Mouse (Mus musculus) hindbrain, embryonic 14.5 days (tissue): ENCODE results near the gene Cd247. TPM values are rescaled to one million over a fixed set of nuclear protein-coding genes. Genes with fewer than 3 reads are reported as not detected.
A peak's percentile ranks its signal among the peaks of the same experiment; 100 is the strongest.

ENCODE experiments used
- ATAC-seq: fragments of 200-750 bp; cut with Nextera tagmentation; 2 replicates; pipeline ENCODE4 v1.8.0; 2017; ENCODE audit warnings: moderate number of reproducible peaks, mild to moderate bottlenecking, moderate TSS enrichment, moderate library complexity; ENCODE audit not compliant: low FRiP score
- DNase-seq: peaks from one replicate; pipeline ENCODE4 v3.0.0-alpha.2; 2015; ENCODE audit warnings: low spot score
- H3K27ac ChIP-seq: fragments of 300-500 bp; sonication (generic); 2 replicates; pipeline ENCODE4 v1.5.1; 2014; ENCODE audit warnings: mild to moderate bottlenecking, moderate library complexity
- H3K27me3 ChIP-seq: fragments of 300-500 bp; sonication (generic); 2 replicates; pipeline ENCODE4 v1.6.1; 2014; ENCODE audit warnings: mild to moderate bottlenecking, low read length, mixed read lengths; ENCODE audit not compliant: control insufficient read depth, insufficient read depth
- H3K36me3 ChIP-seq: fragments of 300-500 bp; sonication (generic); replicated peaks from 2 replicates; pipeline ENCODE4 v1.6.1; 2014; ENCODE audit not compliant: control insufficient read depth, insufficient read depth
- H3K4me1 ChIP-seq: fragments of 300-500 bp; sonication (generic); replicated peaks from 2 replicates; pipeline ENCODE4 v1.6.1; 2014; ENCODE audit warnings: antibody characterized with exemption, low read length, mixed read lengths; ENCODE audit not compliant: control insufficient read depth, insufficient read depth
- H3K4me2 ChIP-seq: fragments of 300-500 bp; sonication (generic); replicated peaks from 2 replicates; pipeline ENCODE4 v1.6.1; 2014; ENCODE audit warnings: mild to moderate bottlenecking, moderate library complexity
- H3K4me3 ChIP-seq: fragments of 300-500 bp; sonication (generic); replicated peaks from 2 replicates; pipeline ENCODE4 v1.5.1; 2014; ENCODE audit warnings: mild to moderate bottlenecking, low read length
- H3K9ac ChIP-seq: fragments of 300-500 bp; sonication (generic); 2 replicates; pipeline ENCODE4 v1.6.1; 2014
- H3K9me3 ChIP-seq: fragments of 300-500 bp; sonication (generic); 2 replicates; pipeline ENCODE4 v1.6.1; 2016; ENCODE audit warnings: low read length; ENCODE audit not compliant: control insufficient read depth
- WGBS: fragments of 180-500 bp; shearing (Covaris S2); extraction: QIAGEN DNeasy Blood & Tissue Kit; methylation state at CpG from one replicate; pipeline ENCODE4 v1.1.7; 2014; 5-methylcytosine and 5-hydroxymethylcytosine counted together
- polyA plus RNA-seq: library from polyadenylated mRNA; unstranded; fragments of >200 nt; fragmentation: Nextera tagmentation; extraction: Ambion mirVana; gene quantifications from 2 replicates; pipeline ENCODE4 v1.2.1, GENCODE M21; 2014

Gene Cd247
- polyA plus RNA-seq, 1 experiment from 2014 or later: 0.54 TPM

DNA sequence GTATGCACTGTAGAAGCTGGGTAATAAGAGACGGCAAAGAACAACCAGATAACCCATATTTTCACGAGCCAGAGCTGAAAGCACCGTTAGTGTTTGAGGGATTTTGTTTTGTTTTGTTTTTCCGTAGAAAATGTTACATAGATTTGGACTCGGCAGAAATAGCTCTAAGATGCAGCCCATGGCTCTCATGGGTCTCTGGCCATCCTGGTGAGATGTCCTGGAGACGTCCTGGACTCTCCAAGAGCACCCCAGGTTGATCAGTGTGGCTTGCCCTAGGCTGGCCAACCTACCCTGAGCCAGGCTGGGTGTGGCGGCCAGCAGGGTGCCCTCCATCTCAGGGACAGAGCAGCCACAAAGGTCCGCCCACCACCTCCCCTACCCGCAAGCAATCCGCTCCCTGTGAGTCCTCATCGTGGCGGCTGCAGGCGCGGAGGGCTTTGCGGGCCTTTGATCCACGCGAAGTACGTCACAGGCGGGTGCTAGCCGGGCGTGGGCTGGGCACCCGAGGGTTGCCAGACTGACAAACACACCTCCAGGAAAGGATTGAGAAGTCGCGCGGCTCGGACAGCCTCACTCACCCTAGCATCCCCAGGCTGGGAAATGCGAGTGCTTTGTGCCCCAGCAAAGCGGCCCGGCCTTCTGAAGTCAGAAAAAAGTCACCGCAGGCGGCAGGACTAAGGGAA is 52.2 kb downstream of the Cd247 start:
- Histone ChIP-seq H3K27me3 (peaks cover 41% of the 10 kb centered on the region), H3K4me2 (peak overlapping the region; percentile 60), H3K4me3 (peak overlapping the region; percentile 23), H3K9me3 (no peaks in the 10 kb centered on the region), H3K9ac (peak overlapping the region; percentile 52), H3K4me1 (peaks cover 40% of the 10 kb centered on the region), H3K27ac (no peak overlapping the region), H3K36me3 (no peaks in the 10 kb centered on the region)
- ATAC-seq (no peak), DNase-seq (peak; percentile 51)
- WGBS: 12% methylated on average over 31 of the region's 31 CpGs

DNA sequence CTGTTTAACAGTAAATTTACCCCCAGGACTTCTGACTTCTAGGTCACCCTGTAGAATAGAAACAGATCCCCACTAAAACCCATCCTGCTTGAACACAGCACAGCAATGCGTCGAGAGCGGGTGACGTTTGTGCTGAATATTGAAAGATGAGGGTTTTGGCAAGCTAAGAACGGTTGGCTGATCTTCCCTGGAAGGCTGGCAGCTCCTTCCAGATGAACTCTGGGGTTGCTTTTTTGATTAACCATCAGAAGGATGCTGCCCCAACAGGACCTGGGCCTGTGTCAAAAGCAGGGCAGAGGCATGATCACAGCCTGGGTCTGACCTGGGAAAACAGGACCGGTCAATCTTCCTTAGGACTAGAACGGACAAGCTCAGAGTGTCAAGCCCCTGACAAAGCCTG is 53.7 kb downstream of the Cd247 start:
- Histone ChIP-seq H3K27ac (no peak overlapping the region), H3K9me3 (no peaks in the 10 kb centered on the region), H3K4me3 (no peak overlapping the region), H3K36me3 (no peaks in the 10 kb centered on the region), H3K27me3 (peaks cover 47% of the 10 kb centered on the region), H3K4me1 (peaks cover 32% of the 10 kb centered on the region), H3K9ac (no peak overlapping the region), H3K4me2 (no peak overlapping the region)
- ATAC-seq: no peak
- WGBS: 61% methylated on average over 7 of the region's 7 CpGs
- no peak for DNase-seq

GRCm38 (mm10) chr1:165843586-165843985 is 55.1 kb downstream of the Cd247 start:
- Histone ChIP-seq H3K4me3 (no peak overlapping the region), H3K36me3 (no peaks in the 10 kb centered on the region), H3K27ac (no peak overlapping the region), H3K4me2 (no peak overlapping the region), H3K27me3 (peaks cover 47% of the 10 kb centered on the region), H3K9me3 (no peaks in the 10 kb centered on the region), H3K9ac (no peak overlapping the region), H3K4me1 (peaks cover 22% of the 10 kb centered on the region)
- WGBS: 74% methylated on average over 3 of the region's 3 CpGs
- DNase-seq (no peak), ATAC-seq (no peak)

DNA sequence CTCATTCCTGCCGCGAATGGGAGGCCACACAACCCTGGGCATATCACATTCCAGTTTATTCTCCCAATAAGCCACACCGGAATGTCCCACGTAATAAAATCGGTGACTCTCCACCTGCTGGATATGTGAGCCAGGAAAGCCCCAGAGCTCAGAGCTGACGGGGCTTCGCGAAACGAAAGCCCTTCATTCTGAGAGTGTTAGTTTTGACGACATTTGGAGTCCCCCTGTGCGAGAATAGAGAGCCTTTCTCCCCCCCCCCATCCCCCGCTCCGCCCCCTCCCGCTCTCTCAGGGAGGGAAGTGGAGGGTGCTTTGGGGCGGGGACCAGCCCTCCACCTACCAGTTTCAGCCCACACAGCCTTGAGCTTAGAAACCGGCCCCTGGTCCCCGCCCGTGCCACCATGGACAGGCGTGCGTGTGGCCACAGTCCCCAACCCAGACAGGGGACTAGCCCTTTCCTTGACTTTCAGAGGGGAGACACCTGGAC is 56.0 kb downstream of the Cd247 start:
- H3K4me1 ChIP-seq: peaks cover 22% of the 10 kb centered on the region
- H3K4me3 ChIP-seq: peak overlapping the region; percentile 43
- H3K9me3 ChIP-seq: no peaks in the 10 kb centered on the region
- peak overlapping the region; percentile 99 for H3K4me2 ChIP-seq
- ATAC-seq (peak; percentile 70), DNase-seq (no peak)
- H3K27me3 ChIP-seq: peaks cover 47% of the 10 kb centered on the region
- peak overlapping the region; percentile 52 for H3K9ac ChIP-seq
- no peak overlapping the region for H3K27ac ChIP-seq
- 1% methylated on average over 20 of the region's 20 CpGs for WGBS
- no peaks in the 10 kb centered on the region for H3K36me3 ChIP-seq

GRCm38 (mm10) chr1:165844956-165845355 is 56.5 kb downstream of the Cd247 start:
- Histone ChIP-seq H3K4me1 (peaks cover 22% of the 10 kb centered on the region), H3K27me3 (peaks cover 47% of the 10 kb centered on the region), H3K27ac (no peak overlapping the region), H3K36me3 (no peaks in the 10 kb centered on the region), H3K4me2 (peak overlapping the region; percentile 99), H3K9ac (peak overlapping the region; percentile 52), H3K4me3 (peak overlapping the region; percentile 43), H3K9me3 (no peaks in the 10 kb centered on the region)
- 0% methylated on average over 26 of the region's 26 CpGs for WGBS
- DNase-seq: no peak
- peak; percentile 43 for ATAC-seq

- peaks cover 22% of the 10 kb centered on the region for H3K4me1 ChIP-seq
- H3K9me3 ChIP-seq: no peaks in the 10 kb centered on the region
- H3K36me3 ChIP-seq: no peaks in the 10 kb centered on the region
- peaks cover 47% of the 10 kb centered on the region for H3K27me3 ChIP-seq
- no peak for ATAC-seq
- peak overlapping the region; percentile 52; the same call in 1 of the 2 replicates for H3K9ac ChIP-seq
- peak overlapping the region; percentile 43 for H3K4me3 ChIP-seq
- DNase-seq: no peak
- 12% methylated on average over 14 of the region's 14 CpGs for WGBS
- no peak overlapping the region for H3K27ac ChIP-seq
- peak overlapping the region; percentile 99 for H3K4me2 ChIP-seq
Observed at GRCm38 (mm10) chr1:165845366-165845765, 56.9 kb downstream of the Cd247 start.

DNA sequence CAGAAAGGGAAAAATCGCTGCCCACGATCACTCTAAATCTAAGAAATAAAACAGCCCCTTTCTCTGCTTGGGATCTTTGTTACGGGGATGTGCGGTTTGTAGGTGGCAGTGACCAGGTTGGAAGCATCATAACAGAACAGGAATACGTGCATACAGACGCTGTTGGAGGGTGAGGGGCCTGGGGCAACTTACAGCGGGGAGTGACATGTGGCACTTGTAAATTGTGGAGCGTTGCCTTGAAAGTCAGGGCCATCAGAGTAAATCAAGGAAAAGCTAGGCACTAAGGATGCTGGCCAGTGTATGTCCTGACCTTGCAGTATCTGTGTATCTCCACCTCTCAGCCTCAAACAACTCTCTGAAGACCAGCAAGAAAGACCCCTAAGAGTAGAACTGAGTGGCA is 59.9 kb downstream of the Cd247 start:
- Histone ChIP-seq H3K27me3 (peaks cover 24% of the 10 kb centered on the region), H3K9ac (no peak overlapping the region), H3K4me1 (peaks cover 16% of the 10 kb centered on the region), H3K4me2 (no peak overlapping the region), H3K27ac (no peak overlapping the region), H3K9me3 (no peaks in the 10 kb centered on the region), H3K4me3 (no peak overlapping the region), H3K36me3 (no peaks in the 10 kb centered on the region)
- ATAC-seq: no peak
- no peak for DNase-seq
- WGBS: 85% methylated on average over 8 of the region's 8 CpGs

DNA sequence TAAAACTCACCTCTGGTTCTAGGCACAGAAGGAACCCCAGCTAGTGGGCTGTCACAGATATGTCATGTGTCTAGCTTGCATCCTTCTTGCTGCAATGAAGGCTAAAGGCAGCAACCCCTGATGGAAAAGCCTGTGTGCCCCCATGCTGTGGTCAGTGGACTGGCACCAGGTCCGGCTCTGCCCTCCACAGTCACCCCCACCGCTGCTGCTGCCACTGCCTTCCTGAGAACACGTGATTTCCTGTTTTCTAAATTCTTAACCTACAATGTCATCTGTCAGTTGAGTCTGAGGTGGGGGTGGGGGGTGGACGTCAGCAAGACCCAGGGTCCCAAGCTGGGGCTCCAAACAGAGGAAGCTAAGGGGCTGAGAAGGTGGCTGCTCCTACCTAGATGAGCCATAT is 60.4 kb downstream of the Cd247 start:
- peaks cover 16% of the 10 kb centered on the region for H3K4me1 ChIP-seq
- WGBS: 78% methylated on average over 4 of the region's 4 CpGs
- no peak overlapping the region for H3K27ac ChIP-seq
- H3K36me3 ChIP-seq: no peaks in the 10 kb centered on the region
- H3K9me3 ChIP-seq: no peaks in the 10 kb centered on the region
- peaks cover 20% of the 10 kb centered on the region for H3K27me3 ChIP-seq
- H3K4me3 ChIP-seq: no peak overlapping the region
- H3K4me2 ChIP-seq: no peak overlapping the region
- DNase-seq (no peak), ATAC-seq (no peak)
- H3K9ac ChIP-seq: no peak overlapping the region

DNA sequence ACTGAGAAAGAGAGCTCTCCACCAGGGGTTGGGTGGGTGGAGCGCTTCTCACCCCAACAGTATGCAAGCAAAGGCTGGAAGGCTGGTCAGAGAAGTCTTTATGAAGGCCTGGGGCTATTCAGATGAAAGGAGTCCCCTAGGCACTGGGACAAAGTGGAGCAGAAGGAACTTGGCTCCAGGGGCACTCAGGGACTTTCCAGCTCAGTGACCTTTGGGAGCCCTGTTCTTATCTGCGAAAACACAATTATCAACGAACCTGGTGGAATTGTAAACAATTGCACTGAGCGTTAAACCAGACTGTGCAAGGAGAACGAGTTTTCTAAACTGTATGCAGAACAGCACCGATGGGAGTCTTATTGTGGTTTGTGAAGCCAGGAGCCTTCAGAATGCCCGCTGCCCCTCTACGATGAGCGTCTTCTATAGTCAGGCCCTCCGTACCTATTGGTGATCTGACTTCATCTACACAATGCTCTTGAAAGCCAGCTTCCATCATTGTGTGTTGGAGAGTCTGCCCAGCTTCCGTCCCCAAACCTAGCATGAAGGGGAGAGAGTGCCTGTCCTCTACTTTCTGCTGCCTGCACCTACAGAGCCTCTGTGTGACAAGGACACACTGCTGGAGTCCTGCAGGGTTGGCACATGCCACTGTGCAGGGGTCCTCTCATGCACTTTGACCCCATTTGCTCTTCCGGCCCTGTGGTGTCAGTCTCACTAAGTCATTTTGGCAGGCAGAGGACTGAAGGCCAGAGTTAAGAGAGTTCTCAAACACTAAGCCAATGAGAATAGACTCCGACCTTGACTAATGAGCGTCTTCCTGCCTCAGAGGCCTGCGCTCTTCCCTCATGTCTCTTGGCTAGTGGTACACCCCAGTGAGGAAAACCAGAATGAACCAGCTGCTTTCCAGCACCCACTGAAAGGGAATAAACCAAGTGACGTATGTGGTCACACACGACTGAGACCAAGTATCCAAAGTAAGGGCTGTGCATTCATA is 61.3 kb downstream of the Cd247 start:
- no peak overlapping the region for H3K4me3 ChIP-seq
- WGBS: 84% methylated on average over 17 of the region's 17 CpGs
- no peak overlapping the region for H3K27ac ChIP-seq
- peaks cover 9% of the 10 kb centered on the region for H3K4me1 ChIP-seq
- no peaks in the 10 kb centered on the region for H3K9me3 ChIP-seq
- no peak overlapping the region for H3K4me2 ChIP-seq
- ATAC-seq (no peak), DNase-seq (no peak)
- peaks cover 14% of the 10 kb centered on the region for H3K27me3 ChIP-seq
- no peaks in the 10 kb centered on the region for H3K36me3 ChIP-seq
- H3K9ac ChIP-seq: no peak overlapping the region
